Mouse (Mus musculus) megakaryocyte, embryonic 14.5 days (primary cell): ENCODE measurements around the gene Aff3. TPM values are rescaled to one million over a fixed set of nuclear protein-coding genes. Genes with fewer than 3 reads are reported as not detected.

Source experiments
- H3K27me3 ChIP-seq: replicated peaks from 2 replicates; pipeline ENCODE3; 2012; ENCODE audit warnings: inconsistent platforms
- H3K36me3 ChIP-seq: replicated peaks from 2 replicates; pipeline ENCODE3; 2012; ENCODE audit warnings: low read length, inconsistent platforms, mixed read lengths
- H3K4me1 ChIP-seq: 2 replicates; pipeline ENCODE4 v1.6.1; 2012; ENCODE audit warnings: inconsistent platforms
- H3K4me3 ChIP-seq: replicated peaks from 2 replicates; pipeline ENCODE3; 2012; ENCODE audit warnings: moderate library complexity, mild to moderate bottlenecking, inconsistent platforms
- H3K9me3 ChIP-seq: 2 replicates; pipeline ENCODE4 v1.6.1; 2012; ENCODE audit warnings: inconsistent platforms
- FLI1 ChIP-seq: IDR thresholded peaks from 2 replicates; pipeline ENCODE4 v1.6.1; 2012; ENCODE audit warnings: low read length, inconsistent platforms, mixed read lengths
- GATA1 ChIP-seq: IDR thresholded peaks from 3 replicates; pipeline ENCODE4 v1.6.1; 2012; ENCODE audit warnings: mixed read lengths, low read length, inconsistent platforms, borderline replicate concordance
- polyA plus RNA-seq: library from polyadenylated mRNA; stranded (reverse); fragments of >175 nt; gene quantifications from 2 replicates; pipeline ENCODE4 v1.2.3, GENCODE M21; 2012; ENCODE audit warnings: low replicate concordance; ENCODE audit not compliant: insufficient read depth

The Aff3 gene
- polyA plus RNA-seq, 1 experiment, result 4.4 TPM

- no peak overlapping the region for H3K4me3 ChIP-seq
- H3K27me3 ChIP-seq, result peaks cover 14% of the 10 kb centered on the region
- no peaks in the 10 kb centered on the region for H3K36me3 ChIP-seq
- H3K9me3 ChIP-seq, result no peaks in the 10 kb centered on the region
- H3K4me1 ChIP-seq, result peaks cover 16% of the 10 kb centered on the region
- TF ChIP-seq FLI1, result no peak
- TF ChIP-seq GATA1, result no peak
Measured at GRCm38 (mm10) chr1:38241801-38242200, 423.0 kb downstream of the Aff3 start.

DNA sequence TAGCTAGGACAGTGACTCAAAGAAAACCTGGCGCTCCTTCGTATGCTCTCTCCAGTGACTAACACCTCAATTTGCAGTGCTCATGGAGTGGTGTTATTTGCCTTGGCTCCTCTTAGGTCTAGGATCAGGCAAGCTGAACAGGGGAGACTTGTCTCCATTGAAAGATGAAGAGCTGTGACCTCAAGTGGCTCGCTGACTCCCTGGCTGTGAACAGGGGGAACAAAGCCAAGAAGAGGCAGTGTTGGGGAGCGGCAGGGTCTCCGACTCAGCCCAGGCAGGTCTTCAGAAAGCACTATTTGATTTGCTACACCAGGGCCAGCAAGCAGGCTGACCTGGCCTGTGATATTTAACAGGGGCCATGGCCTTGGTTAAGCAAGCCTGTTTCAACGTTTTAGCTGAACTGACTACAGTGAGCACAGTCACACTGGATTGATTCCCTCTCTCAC is 423.5 kb downstream of the Aff3 start:
- no peak overlapping the region for H3K4me3 ChIP-seq
- no peaks in the 10 kb centered on the region for H3K36me3 ChIP-seq
- no peaks in the 10 kb centered on the region for H3K9me3 ChIP-seq
- TF ChIP-seq GATA1 (no peak), FLI1 (no peak)
- peaks cover 16% of the 10 kb centered on the region for H3K4me1 ChIP-seq
- H3K27me3 ChIP-seq, result peaks cover 13% of the 10 kb centered on the region

- Histone ChIP-seq H3K36me3 (no peaks in the 10 kb centered on the region), H3K4me3 (no peak overlapping the region), H3K4me1 (peaks cover 16% of the 10 kb centered on the region), H3K9me3 (no peaks in the 10 kb centered on the region), H3K27me3 (peaks cover 13% of the 10 kb centered on the region)
- TF ChIP-seq FLI1 (no peak), GATA1 (no peak)
Measured at GRCm38 (mm10) chr1:38240438-38241220, 424.1 kb downstream of the Aff3 start.

GRCm38 (mm10) chr1:38239516-38239915 is 425.2 kb downstream of the Aff3 start:
- Histone ChIP-seq H3K4me1 (peaks cover 16% of the 10 kb centered on the region), H3K9me3 (no peaks in the 10 kb centered on the region), H3K36me3 (no peaks in the 10 kb centered on the region), H3K4me3 (no peak overlapping the region), H3K27me3 (peaks cover 13% of the 10 kb centered on the region)
- no peak for TF ChIP-seq GATA1
- TF ChIP-seq FLI1, result no peak

- Histone ChIP-seq H3K36me3 (no peaks in the 10 kb centered on the region), H3K4me3 (no peak overlapping the region), H3K9me3 (no peaks in the 10 kb centered on the region), H3K4me1 (peaks cover 13% of the 10 kb centered on the region), H3K27me3 (peaks cover 13% of the 10 kb centered on the region)
- TF ChIP-seq FLI1 (no peak), GATA1 (no peak)
Measured at GRCm38 (mm10) chr1:38237831-38238230, 426.9 kb downstream of the Aff3 start.

DNA sequence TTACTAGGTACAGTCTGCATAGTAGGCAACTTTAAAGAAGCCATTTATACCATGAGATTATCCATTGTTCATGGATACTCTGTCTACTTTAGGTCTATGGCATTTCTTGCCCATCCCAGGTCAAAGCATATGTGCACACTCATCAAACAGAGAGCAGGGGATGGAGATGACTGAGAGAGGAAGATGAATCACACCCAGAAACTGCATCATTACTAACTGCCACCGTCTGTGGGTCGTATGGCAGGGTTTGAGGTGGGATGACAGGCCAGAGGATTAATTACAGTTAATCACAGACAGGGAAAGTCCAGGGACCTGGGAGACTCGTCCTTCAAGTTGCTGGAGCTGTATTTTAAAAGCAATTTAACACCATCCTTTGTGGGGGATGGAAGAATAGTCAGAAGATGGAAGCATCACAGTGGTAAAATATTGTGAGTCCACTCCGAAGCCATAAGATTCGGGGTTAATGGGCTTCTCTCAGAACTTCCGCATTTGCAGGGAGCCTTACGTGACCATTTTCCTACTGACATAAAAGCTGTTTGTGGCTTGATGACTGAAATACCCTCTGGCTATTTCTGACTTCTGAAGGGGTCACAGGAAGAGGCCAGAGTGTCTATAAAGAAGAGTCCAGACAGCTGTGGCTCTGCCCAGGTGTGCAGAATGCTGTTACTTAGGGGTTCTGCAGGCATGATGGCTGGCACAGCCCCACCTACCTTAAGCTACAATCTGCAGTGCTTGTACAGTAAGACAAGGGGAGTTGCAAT is 427.5 kb downstream of the Aff3 start:
- TF ChIP-seq FLI1 (no peak), GATA1 (no peak)

DNA sequence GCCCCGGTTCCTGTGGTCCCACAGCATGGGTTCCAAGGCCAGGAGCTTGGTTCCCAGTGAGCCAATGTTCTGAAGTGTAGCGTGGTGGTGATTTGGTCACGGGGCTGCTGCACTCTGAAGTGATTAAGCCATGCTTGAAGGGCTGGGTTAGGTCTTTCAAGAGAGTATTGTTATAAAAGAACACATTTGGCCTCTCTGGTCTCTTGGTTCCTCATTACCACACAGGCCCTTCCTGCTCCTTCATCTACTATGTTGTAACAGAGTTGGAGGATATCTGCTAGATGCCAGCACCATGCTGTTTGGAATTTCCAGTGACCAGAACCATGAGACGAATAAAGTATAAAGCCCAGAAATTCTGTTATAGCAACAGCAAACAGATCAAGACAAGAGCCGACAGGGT is 431.6 kb downstream of the Aff3 start:
- Histone ChIP-seq H3K36me3 (no peaks in the 10 kb centered on the region), H3K4me1 (no peaks in the 10 kb centered on the region), H3K27me3 (no peaks in the 10 kb centered on the region), H3K4me3 (no peak overlapping the region), H3K9me3 (no peaks in the 10 kb centered on the region)
- no peak for TF ChIP-seq GATA1
- TF ChIP-seq FLI1, result no peak

More for the DNA sequence above, 427.5 kb downstream of the Aff3 start:
- Histone ChIP-seq H3K27me3 (peaks cover 13% of the 10 kb centered on the region), H3K9me3 (no peaks in the 10 kb centered on the region), H3K4me3 (no peak overlapping the region), H3K36me3 (no peaks in the 10 kb centered on the region), H3K4me1 (peaks cover 13% of the 10 kb centered on the region)

GRCm38 (mm10) chr1:38230041-38230440 is 434.7 kb downstream of the Aff3 start:
- TF ChIP-seq GATA1 (no peak), FLI1 (no peak)
- Histone ChIP-seq H3K9me3 (peaks cover 4% of the 10 kb centered on the region), H3K4me3 (no peak overlapping the region), H3K36me3 (no peaks in the 10 kb centered on the region), H3K4me1 (no peaks in the 10 kb centered on the region), H3K27me3 (no peaks in the 10 kb centered on the region)

- H3K4me3 ChIP-seq, result no peak overlapping the region
- no peaks in the 10 kb centered on the region for H3K27me3 ChIP-seq
- TF ChIP-seq FLI1, result no peak
- no peak for TF ChIP-seq GATA1
- H3K9me3 ChIP-seq, result peaks cover 4% of the 10 kb centered on the region
- H3K36me3 ChIP-seq, result no peaks in the 10 kb centered on the region
- H3K4me1 ChIP-seq, result no peaks in the 10 kb centered on the region
Measured at GRCm38 (mm10) chr1:38228806-38229205, 435.9 kb downstream of the Aff3 start.

GRCm38 (mm10) chr1:38225166-38225565 is 439.6 kb downstream of the Aff3 start:
- Histone ChIP-seq H3K27me3 (no peaks in the 10 kb centered on the region), H3K4me1 (no peaks in the 10 kb centered on the region), H3K4me3 (no peak overlapping the region), H3K36me3 (no peaks in the 10 kb centered on the region), H3K9me3 (peaks cover 4% of the 10 kb centered on the region)
- no peak for TF ChIP-seq FLI1
- no peak for TF ChIP-seq GATA1
